Mouse (Mus musculus) lung, adult 18-20 months (tissue): ENCODE data around the gene Tbcd.
A peak's percentile ranks its signal among the peaks of the same experiment; 100 is the strongest.

Experiments
- DNase-seq, 2 experiments: peaks; one replicate each; pipeline ENCODE4 v3.0.0; 2022; ENCODE audit warnings: mixed read lengths in 2 of 2

Tbcd gene

DNA sequence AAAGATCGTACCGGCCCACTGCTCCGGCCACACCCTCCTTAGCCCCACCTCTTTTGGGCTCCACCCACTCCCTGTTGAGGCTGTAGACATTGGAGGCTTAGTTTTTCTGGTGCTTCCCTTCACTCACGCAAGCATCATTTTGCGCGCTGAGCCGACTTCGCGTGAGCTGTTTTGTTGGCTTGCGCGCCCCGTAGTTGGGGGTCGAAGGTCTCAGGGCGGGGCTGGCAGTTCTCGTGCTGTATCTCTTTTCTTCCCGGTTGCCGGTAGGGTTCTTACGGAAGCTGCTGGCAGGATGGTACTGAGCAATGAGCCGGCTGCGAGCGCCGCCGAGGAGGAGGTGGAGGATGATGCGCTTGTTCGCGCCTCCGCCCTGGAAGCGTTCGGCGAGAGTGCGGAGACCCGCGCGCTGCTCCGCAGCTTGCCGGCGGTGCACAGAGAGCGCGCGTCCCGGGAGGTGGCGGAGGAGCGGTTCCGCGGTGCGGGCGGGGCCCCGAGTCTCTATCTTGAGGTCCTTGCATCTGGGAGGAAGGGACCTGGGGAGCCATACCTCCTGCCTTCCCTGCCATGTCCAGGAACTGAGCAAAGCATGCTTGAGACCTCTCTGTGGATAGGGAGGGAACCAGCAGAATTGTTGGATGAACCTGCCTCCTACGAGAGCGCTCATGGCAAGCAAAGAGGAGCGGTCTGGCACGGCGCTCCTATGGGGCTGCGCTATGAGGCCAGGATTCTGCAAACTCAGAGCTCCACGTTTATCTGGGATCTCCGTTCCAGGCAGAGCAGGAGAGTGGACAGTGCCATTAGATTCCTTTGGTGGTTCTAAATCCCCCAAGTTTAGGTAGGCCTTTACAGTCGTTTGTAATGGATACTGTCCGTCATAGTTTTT, at the start of gene Tbcd:
Tbcd (plus strand) TSS at position 197 of the 883 bp plus-strand sequence.
- DNase-seq = peak; percentile 93 to 95

DNA sequence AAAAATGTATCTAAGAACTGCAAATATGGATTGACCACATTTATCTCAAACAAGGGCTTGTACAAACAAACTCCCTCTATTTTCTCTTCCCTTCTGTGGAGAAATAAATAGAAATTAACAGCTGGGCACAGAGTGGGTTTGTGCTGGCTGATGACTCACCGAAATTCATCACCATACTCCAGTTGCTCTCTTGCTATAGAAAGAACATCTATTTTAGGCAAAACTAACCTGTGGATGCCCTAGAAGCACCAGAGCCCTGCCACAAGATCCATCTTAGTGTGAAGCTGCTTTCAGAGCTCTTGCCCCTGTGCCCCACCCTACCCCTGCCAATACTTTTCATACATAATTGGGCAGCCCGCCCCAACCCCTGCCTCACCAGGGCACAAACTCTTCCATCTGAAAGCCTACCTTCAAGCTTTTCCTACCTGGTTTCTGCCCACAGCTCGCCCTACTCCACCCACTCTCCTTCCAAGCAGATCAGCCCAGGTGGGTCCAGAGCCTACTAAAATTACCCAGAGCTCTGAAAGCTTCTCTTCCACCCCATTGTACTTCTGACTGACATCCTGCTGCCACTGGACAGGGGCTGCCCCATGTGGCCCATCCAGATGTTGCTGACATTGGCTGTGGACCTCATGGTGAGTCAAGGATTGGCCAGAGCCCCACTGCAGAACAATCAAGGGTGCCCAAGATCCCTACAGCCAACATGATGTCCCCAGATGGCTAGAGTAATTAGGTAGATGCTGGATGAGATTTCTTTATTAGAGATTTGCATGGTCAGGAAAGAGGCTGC, 44.2 kb upstream of the Tbcd start:
- DNase-seq = no peak

DNA sequence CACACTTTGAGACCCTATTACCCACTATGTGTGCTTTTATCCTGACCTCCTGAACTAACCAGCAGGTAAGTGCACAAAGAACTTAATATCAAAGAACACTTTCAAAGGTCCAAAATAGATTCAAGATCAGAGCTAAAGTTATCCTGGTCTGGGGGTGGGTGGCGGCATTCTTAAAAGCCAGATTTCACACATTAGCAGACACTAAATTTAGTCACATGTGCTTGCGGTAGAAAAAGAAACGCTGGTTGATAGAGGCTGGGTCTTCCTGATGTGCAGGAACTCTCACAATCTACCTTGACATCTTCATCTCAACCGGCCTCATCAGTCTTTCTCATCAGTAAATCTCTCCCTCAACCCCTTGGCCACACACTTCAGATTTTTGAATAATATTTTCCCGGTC, 37.0 kb upstream of the Tbcd start:
- no peak for DNase-seq

DNA sequence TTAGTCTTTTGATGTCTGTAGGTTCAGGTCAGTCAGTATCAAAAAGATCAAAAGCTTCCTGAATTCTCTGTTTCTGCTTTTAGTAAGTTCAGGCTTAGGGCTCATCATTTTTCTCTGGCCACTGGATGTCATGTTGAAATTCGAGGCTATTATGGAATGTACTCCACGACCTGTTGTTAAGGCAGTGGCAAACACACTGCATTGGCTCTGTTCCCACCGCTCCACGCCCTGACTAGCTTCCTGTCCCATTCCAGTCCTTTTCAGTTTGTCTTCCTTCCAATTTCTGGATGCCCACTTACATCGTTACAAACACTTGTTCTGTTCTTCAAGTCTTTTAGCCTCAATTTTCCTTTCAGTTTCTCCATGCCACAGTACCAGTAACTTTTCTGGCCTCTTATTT, 36.4 kb upstream of the Tbcd start:
- peak; percentile 17 to 48 for DNase-seq

DNA sequence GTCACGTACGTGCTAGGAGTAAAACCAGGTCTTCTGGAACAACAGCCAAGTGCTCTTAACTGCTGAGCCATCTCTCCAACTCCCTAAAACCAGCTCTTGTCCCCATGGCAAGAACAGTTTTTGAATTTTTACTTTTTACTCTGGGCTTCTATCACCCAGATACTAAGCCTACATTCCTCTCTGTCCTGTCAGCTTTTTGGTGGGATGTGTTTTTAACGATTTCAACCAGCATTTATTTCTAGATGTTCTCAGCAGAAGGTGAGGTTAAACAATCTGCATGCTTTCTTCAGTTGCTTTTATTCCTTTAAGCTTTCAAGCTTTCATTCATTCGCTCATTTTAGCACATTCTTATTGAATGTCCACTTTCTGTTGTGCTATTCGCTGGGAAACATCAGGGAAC, 33.8 kb upstream of the Tbcd start:
- DNase-seq = no peak

DNA sequence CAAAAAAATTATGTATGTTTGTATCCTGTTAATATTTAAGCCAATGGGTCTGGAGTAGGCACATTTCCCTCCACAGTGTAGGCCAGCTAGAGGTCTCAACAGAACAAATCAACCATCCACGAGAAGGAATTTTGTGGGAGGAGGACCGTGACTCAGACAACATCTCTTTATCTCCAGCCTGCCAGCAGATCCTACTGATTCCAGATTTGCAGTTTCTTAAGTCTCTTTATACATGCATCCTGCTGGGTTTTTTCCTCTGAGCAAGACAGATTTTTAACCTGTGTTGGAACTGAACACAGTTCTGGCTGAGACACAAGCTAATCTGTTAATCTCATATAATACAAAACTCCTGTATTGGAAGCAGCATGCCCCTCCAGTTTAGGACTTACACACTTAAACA, 32.8 kb upstream of the Tbcd start:
- no peak for DNase-seq

DNA sequence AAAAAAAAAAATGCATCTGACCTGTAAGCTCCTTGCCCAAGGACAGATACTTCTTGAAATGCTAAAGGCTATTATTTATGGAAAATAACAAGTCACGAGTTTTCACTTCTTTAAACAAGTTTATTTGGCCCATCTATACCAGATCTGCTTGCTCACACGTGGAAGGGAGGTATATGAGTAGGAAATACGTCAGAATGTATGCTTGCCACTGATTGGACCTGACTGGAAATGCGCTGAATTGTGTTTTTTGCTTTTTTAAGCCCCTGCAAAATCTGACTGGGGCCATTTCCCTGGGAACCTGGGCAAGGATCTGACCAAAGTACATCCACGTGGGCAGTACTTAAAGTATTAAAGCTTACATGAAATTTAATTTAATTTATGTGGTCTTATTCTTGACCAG, 31.4 kb upstream of the Tbcd start:
- DNase-seq = no peak

DNA sequence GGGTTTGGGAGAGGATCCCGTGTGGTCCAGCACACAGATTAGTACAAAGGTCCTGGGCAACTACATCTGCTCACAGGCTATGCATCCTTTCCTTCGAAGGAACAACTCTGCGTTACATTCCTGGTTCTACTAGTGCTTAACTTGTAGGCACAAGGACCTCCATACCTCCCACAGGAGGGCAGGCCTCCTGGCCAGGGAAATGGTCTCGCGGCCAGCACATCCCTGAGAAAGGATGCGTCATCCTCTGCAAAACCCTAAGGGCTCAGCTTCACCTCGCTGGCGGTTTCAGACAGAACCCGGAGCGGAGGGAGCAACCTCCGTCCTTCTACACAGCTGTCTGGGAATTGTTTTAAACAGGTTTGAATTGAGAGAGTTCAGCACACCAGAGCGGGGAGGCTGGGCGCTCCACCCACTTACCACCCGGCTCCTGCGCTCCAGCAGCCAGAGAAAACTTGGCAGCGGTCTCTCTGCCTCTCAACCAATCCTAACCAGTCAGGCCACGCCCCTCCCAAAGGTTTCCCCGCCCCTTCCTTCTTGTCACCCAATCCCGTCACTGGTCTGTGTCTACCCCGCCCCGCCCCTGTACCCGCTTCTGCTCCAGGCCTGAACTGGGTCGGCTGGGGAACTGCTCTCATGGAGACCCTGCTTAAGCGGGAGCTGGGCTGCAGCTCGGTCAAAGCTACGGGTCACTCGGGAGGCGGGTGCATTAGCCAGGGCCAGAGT, 30.8 kb upstream of the Tbcd start, which contains the start of gene Fn3krp:
Fn3krp (plus strand) TSS at position 572 of the 723 bp plus-strand sequence.
- DNase-seq = peak; percentile 100

DNA sequence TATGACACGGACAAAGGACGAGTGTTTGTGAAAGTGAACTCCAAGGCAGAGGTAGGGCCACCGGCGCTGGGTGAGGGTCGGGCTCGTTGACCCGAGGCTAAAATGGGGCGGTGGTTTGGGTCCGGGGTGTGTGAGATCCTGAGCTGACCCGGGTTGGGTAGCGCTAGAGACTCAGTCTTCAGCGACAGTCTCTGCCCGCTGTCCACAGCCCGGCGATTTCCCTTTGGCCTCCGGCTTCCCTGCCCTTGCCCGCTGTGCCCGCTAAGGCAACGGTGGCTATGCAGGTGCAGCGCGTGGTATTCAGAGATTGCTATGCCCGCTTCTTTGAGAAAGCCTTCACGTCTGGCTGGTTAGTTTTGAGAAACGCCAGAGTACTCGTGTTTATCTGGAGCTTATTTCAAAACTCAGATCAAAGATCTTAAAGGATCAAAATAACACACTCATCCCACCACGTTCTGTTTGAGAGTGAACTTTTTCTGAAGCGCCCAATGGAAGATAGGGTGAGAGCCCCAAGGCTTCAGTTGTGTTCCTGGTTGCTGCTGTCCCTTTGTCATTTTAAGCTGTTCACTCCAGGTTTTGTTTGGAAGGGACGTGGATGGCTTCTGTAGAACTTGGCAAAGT, 30.1 kb upstream of the Tbcd start:
- peak in 1 of 2 experiments; percentile 26 for DNase-seq

DNA sequence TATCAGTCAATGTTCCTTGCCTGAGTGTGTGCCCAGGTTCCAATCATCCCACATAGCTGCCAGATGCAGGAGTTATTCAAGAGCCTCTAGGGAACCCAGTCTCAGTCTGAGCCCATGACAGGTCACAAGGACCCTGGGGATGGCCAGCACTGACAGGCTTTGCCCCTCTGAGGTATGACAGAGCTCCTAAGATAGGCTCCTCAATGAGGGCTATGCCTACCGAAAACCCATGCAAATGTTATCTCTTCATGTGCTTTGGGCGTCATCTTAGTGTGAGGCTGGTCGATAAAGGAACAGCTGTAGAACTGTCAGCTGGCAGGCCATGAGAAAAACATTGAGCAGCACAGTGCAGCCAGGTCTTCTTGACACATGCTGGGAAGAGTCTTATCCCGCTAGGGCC, 18.4 kb upstream of the Tbcd start:
- no peak for DNase-seq

DNA sequence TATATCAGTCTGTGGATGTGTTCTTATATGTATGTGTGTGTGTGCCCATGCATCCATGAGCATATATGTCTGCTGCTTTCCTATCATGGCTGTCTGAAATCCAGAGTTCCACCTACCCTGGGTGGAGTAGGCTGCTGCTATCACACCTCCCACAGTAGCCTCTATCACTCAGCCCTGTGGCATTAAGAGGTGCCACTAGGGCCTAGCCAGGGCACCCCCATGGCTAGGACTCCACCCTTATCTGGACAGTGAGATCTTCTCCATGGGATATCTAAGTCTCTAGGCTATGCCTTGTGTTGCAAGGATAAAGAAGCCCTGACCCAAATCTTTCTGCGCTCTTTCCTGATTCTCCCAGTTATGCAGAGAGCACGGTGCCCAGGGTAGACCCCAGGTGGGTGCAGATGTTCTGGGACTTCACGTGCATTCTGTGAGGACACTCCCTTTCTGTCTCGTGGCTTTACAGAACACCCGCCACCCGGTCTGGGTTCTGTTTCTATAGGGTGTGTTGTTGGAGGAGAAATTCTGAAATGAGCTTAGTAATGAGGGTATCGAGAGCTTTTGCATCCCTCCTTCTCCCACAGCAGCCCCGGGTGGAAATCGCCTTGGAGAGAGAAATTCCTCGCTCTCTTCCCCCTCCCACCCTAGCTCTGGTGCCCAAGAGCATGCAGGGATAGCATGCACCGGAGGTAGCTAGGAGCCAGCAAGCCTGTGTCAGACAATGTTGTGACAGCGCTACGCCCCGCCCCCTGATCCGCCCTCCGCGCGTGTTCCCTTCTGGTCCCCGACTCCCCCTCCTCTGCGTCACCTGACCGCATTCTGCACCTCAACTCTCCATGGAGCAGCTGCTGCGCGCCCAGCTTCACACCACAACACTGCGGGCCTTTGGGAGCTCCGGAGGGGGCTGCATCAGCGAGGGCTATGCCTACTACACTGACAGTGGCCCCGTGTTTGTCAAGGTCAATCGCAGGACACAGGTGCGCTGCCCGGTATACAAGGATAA, 17.3 kb upstream of the Tbcd start, which contains the start of gene Fn3k:
Fn3k (plus strand) TSS at position 758 of the 1,000 bp plus-strand sequence.
- DNase-seq = peak; percentile 93 to 95

DNA sequence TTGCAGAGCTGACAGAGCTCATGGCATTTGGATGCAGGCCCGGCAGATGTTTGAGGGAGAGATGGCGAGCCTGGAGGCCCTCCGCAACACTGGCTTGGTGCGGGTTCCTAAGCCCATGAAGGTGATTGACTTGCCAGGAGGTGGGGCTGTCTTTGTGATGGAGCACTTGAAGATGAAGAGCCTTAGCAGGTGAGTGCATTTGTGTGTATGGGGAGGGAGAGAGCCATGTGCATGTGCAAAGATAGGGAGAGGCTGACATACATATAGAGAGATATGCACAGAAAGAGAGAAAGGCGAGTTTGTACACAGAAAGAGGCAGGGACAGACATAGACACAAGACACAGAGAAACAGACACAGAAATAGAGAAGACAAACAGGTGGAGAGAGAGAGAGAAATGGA, 14.5 kb upstream of the Tbcd start:
- DNase-seq = no peak

DNA sequence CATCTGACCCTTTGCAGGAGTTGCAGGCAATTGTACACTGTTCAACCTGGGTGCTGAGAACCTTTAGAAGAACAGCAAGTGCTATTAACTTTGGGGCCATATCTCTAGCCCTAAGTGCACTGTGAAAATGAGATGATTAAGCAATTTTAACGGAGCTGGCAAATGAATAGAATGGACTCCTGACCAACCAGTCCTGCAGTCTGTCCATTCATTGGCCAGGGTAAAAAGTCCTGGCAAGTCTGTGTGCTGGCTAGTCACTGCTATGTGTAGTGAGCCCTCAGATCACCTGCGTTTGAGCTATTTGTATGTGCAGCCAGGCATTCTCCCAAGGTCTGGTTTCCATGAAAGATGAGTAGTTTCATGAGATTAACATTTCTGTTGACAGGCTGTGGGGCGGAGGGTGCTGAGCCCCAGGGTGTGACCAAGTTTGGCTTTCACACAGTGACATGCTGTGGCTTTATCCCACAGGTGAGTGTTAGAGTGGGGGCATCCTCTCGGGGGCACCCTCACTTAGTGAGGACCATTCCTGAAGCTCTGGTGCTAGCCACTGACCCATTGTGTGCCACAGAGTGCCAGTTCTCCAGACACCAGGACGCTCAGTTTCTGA, 12.0 kb upstream of the Tbcd start:
- no peak for DNase-seq

DNA sequence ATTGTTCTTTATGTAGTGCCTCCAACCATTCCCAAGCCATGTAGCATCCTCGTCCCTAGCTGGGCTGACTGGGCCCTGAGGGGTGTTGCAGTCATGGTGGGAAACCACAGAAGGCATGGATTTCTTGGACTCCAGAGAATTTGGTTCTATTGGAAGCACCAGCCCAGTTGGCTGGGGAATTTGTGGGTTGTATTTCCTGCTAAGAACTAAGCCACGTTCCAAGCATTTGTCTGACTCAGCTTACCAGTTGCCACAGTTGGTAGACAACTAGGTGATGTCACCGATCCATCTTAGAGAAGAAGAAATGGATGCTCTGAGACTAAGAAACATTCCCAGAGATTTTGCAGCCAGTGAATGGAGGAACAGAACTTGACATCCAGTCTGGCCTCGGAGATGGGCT, 10.1 kb upstream of the Tbcd start:
- no peak for DNase-seq

DNA sequence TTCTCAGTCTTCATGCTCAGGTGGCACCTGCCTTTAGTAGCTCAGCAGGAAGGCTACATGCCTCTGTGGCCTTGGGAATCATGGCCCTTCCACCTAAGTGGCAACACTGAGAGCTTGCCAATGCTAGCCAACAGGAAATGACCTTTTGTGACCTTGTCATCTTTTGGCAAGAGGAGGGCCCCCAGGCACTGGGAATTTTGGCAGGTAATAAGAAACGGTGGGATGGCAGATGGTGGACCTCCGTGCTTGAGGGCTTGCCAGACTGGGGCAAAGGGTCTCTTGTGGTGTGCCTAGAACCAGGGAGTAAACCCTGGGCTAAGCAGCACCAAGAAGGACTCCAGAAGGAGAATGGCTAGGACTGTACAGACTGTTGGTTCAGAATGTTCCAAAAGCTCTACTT, 9.7 kb upstream of the Tbcd start:
- DNase-seq = no peak

DNA sequence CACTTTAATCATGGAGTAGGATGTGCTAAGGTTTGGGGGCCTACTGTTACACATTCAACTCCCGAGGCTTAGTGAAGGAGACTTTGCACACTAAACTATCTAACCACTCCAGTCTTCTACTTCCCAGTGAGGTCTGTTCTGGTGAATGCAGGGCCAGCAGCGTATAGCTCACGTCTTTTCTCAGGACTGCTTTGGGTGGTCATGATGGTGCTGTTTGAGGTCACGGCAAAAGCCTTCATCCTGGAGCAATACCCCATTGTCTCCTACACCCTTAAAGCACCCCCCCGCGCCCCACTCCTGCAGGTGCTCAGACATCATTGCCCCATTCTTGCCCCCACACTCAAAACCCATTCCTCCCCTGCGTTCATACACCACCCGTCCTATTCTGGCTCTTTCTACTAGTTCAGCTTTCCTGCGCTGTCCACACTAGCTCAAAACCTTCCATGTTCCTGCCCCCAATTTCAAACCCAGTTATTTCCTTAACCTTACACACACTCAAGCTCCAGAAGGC, 478 bp upstream of the Tbcd start:
- DNase-seq = no peak

DNA sequence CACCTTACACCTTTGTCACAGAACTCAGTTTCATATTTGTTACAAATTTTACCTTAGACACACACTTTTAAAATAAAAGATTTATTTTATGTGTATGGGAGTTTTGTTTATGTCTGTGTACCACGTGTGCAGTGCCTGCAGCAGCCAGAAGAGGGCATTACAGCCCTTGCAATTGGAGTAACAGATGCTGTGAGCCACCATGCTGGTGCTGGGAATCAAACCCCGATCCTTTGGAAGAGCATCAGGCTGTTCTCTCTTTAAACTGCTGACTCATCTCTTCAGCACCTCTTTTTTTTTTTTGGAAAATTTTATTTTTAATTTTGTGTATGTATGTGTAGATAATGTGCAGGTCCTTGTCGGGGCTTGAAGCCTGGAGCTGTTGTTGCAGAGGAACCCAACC, 6.1 kb downstream of the Tbcd start:
- DNase-seq = no peak

DNA sequence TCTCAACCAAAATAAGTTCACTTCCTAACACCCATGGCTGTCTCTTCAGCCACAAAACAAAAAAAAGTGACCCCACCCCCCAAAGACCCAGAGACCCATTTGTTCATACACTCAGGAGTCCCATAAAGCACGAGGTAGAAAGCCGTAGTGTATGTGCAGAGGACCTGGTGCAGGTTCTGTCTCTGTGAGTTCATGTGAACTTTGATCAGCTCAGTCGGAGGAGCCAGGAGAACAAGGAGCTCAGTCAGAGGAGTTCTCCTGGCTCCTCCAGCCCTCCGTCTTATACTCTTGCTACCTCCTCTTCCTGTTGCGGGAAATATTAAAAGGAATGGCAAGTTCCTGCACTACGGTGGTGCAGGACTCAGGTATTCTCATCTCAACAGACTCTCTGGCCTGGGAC, 15.7 kb downstream of the Tbcd start:
- DNase-seq = no peak

DNA sequence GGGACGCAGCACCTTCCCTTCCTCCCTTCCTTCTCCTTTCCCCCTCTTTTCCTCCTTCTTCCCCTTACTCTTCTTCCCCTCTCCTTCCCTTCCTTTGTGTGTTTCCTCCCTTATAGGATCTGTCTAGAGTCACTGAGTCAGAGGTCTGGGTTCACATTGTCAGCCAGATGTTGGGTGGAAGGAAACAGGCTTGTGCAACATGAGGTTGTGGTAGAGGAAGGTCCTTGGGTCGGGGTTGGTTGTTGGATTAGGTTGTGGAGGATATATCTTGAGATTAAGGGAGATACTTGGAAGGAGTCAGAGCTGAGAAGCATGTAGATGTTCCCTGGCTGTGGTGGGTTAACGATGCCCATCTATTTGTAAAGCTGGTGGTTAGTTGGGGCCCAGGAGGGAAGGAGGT, 23.1 kb downstream of the Tbcd start:
- no peak for DNase-seq

DNA sequence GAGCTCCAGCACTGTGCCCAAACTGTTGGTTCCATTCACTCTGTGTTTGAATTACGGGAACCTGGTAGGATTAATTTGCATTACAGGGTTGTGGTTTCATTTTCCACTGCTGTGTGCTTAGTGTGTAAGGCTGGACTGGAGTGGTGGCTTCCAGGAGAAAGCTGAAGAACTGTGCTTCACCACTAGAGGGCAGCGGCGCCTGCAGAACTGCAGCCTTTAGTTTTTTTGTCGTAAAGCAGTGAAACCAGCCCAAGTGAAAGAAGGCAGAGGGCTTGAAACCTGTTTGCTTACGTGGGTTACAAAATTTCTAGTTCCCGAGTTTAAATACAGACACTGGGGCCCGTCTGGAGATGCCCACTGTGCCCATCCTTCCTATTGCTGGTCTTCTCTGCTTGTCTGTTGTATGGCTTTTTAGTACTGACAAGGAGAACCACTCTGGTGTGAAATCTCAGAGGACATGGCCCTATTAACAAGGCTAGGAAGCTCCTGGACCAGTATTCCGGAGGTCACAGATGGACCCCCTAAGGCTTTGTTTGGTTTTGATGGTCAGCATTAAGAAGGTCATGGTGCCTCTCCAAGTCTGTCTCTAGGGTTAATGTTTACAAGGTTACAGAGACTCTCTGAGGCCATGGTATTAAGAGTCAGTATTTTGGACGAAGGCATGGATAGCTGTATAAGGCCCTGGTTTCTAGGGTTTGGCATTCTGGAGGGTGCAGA, 24.1 kb downstream of the Tbcd start:
- DNase-seq = peak; percentile 63 to 72
